Mouse (Mus musculus) pancreas, adult 10 weeks (tissue): ENCODE measurements around the gene Olfr311. TPM values are rescaled to one million over a fixed set of nuclear protein-coding genes. Genes with fewer than 3 reads are reported as not detected.

ENCODE experiments used
- polyA plus RNA-seq: library from polyadenylated mRNA; stranded (reverse); fragments of 350-450 nt; fragmentation: Illumina TruSeq; extraction: RNeasy Lipid Tissue Mini Kit (QIAGEN cat#74804); gene quantifications from one replicate; pipeline ENCODE4 v1.2.3, GENCODE M21; 2015; ENCODE audit warnings: low read depth, low replicate concordance; ENCODE audit not compliant: insufficient read depth

Gene Olfr311
- not detected for polyA plus RNA-seq

GRCm38 (mm10) chr11:58838951-58839350, at the start of gene Olfr311:
TSS of gene Olfr311 (plus strand) at chr11:58839251.

GRCm38 (mm10) chr11:58801558-58802228, 37.4 kb upstream of the Olfr311 start, which contains the start of gene Fam183b:
TSS of gene Fam183b (minus strand) at chr11:58801960.

GRCm38 (mm10) chr11:58814700-58815099, 24.4 kb upstream of the Olfr311 start, which contains the start of gene Olfr313:
TSS of gene Olfr313 (plus strand) at chr11:58815000.

GRCm38 (mm10) chr11:58828937-58829336, 10.1 kb upstream of the Olfr311 start, which contains the start of gene Olfr312:
TSS of gene Olfr312 (plus strand) at chr11:58829237.

GRCm38 (mm10) chr11:58846919-58847461, 7.9 kb downstream of the Olfr311 start, which contains the start of gene Gm12258:
TSS of gene Gm12258 (plus strand) at chr11:58847158.

GRCm38 (mm10) chr11:58867039-58867953, 28.2 kb downstream of the Olfr311 start, which contains the start of gene 2810021J22Rik:
TSS of gene 2810021J22Rik (plus strand) at chr11:58867216.

Other genes starting within 250 kb of the Olfr311 start
- gene Olfr324, start 244.1 kb upstream of the Olfr311 start, polyA plus RNA-seq, result not detected
- not detected for gene 2210407C18Rik, start 223.2 kb upstream of the Olfr311 start, polyA plus RNA-seq
- not detected for gene Olfr323, start 208.8 kb upstream of the Olfr311 start, polyA plus RNA-seq
- not detected for gene Trim58, start 198.8 kb upstream of the Olfr311 start, polyA plus RNA-seq
- gene Olfr322, start 180.5 kb upstream of the Olfr311 start, polyA plus RNA-seq, result not detected
- not detected for gene Olfr320, start 158.2 kb upstream of the Olfr311 start, polyA plus RNA-seq
- not detected for gene Olfr319, start 140.1 kb upstream of the Olfr311 start, polyA plus RNA-seq
- not detected for gene Olfr318, start 115.2 kb upstream of the Olfr311 start, polyA plus RNA-seq
- gene Olfr317, start 100.0 kb upstream of the Olfr311 start, polyA plus RNA-seq, result not detected
- gene Olfr316, start 86.5 kb upstream of the Olfr311 start, polyA plus RNA-seq, result not detected
- gene Olfr315, start 66.1 kb upstream of the Olfr311 start, polyA plus RNA-seq, result not detected
- not detected for gene Olfr314, start 56.3 kb upstream of the Olfr311 start, polyA plus RNA-seq
- 10.9 TPM for gene Fam183b, start 37.3 kb upstream of the Olfr311 start, polyA plus RNA-seq
- not detected for gene Olfr313, start 24.3 kb upstream of the Olfr311 start, polyA plus RNA-seq
- gene Olfr312, start 10.0 kb upstream of the Olfr311 start, polyA plus RNA-seq, result not detected
- 3.5 TPM for gene Gm12258, start 7.9 kb downstream of the Olfr311 start, polyA plus RNA-seq
- gene 2810021J22Rik, start 28.0 kb downstream of the Olfr311 start, polyA plus RNA-seq, result 2.1 TPM
- 0.94 TPM for gene Zfp39, start 65.0 kb downstream of the Olfr311 start, polyA plus RNA-seq
- not detected for gene Btnl10, start 78.7 kb downstream of the Olfr311 start, polyA plus RNA-seq
- 27.0 TPM for gene Rnf187, start 99.7 kb downstream of the Olfr311 start, polyA plus RNA-seq
- gene Hist3h2ba, start 109.7 kb downstream of the Olfr311 start, polyA plus RNA-seq, result not detected
- gene Hist3h2a, start 115.4 kb downstream of the Olfr311 start, polyA plus RNA-seq, result 4.9 TPM
- not detected for gene Trim17, start 115.4 kb downstream of the Olfr311 start, polyA plus RNA-seq
- gene Trim11, start 138.8 kb downstream of the Olfr311 start, polyA plus RNA-seq, result 11.7 TPM